Mouse (Mus musculus): ENCODE data around the gene Stk40.
A peak's percentile ranks its signal among the peaks of the same experiment; 100 is the strongest.
"Not testable (repeated sequence)": the region's sequence is repeated elsewhere in the genome, so short reads cannot be mapped to it uniquely, and the experiment has no call there.

Gene Stk40

DNA sequence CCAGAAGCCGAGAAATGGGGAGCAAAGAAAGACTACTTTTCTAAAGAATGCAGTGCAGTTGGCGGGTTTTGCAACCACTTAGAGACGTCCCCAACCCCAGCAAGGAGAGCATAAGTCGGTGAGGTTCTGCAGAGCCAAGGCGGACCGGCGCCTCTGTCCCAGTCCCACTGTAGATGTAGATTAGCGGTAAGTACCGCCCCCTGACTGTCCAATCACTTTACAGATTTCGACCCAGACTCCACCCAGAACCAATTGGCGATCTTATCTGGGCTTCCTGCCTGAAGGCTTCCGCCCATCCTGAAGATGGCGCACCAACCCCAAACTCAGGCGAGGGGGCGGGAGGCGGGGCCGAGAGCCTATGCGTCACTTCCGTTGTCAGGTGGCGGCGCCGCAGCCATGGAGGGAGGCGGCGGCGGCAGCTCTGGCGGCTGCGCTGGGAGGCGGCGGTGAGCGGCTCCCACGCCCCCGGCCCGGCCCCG, at the start of gene Stk40:
TSS of gene Stk40 (plus strand) at position 368 of the 479 bp plus-strand sequence.
- DNase-seq (ENCODE audit: low spot score) = peak; percentile 99

DNA sequence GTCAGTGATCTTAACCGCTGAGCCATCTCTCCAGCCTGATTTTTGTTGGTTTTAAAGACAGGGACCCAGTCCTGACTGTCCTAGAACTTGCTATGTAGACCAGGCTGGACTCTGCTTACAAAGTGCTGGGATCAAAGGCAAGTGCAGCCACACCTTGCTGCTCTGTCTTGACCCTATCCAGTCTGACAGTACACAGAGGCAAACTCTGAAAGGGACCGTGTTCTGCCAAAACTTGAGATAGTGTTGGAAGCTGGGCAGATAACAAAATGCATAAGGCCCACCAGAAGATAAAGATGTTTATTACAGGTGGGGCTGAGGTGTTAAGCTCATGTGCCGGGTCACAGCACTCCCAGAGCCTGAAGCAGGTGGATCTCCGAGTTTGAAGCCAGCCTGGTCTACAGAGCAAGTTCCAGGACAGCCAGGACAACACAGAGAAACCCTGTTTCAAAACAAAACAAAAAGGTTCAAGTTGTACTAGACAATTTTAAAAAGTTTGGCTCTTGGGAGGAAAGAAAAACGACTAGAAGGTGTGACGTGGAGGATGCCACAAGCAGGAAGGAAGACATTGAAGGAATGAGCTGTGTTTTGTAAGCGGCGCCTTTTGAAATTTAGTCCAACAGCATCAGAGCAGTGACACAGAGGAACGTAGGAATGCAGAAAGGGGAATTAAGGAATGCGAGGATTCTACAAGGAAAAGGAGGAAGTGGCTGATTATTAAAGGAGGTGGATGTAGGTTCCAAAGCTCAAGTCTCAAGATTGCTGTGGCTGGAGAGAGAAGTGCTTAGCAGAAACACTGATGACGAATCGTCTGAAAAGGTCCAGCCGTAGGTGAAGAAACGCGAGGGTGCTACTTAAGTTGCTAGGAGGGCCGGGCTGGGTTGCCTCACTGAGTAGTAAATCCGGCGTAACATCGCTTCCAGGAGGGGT, 46.3 kb upstream of the Stk40 start:
- no peak for DNase-seq (ENCODE audit: low spot score)

DNA sequence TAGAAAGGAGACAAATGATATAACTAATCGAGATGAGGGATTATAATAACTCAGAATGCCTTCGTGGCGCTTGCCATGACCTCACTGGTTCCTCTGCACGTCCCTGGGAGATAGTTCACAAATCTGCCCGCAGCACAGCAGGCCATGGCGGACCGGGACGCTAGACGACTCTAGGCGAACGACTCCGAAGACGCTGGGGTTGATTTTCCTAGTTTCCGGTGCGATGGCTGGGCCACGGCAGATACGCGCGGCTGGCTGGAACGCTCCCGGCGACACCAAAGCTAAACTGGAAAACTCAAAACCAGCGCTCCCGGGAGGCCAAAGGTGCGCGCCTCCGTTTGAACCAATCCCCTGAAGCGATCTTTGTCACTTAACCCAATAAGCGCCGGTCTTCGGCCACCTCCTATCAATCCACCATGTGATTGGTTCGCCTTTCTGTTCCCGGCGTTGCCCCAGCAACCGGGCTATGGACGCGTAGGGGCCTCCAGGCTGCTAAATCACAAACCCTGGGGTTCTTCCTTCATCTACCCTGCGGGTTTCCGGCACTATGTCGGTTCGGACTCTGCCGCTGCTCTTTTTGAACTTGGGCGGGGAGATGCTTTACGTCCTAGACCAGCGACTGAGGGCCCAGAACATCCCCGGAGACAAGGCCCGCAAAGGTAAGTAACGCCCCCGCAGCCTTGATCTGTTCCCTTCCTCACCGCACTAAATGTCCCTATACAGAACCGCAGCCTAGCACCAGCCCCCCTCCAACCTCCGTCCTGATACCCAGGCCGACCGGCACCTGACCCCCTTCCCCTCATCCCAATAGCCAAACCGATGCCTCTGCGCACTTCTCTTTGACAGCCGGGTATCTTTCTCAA, 45.4 kb upstream of the Stk40 start, which contains the start of gene Oscp1:
TSS of gene Oscp1 (plus strand) at position 432 of the 863 bp plus-strand sequence.
- DNase-seq (ENCODE audit: low spot score) = peak; percentile 97

DNA sequence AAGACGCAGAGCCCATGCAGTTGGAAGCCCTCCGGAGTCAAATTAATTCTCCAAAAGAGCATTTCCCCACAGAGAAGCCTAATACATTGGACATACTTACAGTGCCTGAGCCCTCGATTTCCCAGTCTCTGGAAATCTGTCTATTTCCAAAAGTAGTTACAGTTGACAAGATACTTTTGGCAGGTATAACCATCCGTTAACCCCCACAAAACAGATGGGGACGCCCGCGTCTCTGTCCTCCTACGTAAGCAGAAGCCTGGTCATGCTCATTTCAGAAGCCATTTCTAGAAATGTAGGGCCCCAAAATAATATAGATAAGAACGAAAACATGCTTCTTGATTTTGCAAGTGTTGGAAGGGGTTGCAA, 44.8 kb upstream of the Stk40 start:
- DNase-seq (ENCODE audit: low spot score) = peak; percentile 13

DNA sequence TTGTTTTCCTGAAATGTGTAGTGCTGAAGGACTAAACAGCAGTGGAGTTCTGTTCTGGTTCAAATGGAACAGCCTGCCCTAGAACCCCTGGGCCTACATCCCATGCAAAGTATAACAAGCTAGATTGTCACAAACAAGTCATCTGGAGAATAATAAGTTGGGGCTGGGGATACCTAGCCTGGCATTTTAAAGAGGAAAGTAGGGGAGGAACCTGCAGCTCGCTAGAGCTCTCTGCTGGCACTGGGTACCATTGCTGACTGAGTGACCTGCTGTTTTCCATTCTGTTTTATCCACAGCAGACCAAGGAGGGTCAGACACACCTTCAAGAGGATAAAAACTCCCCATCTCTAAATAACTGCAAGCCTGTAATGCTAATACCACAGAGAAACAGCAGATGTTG, 40.9 kb upstream of the Stk40 start:
- peak; percentile 76 for DNase-seq (ENCODE audit: low spot score)

DNA sequence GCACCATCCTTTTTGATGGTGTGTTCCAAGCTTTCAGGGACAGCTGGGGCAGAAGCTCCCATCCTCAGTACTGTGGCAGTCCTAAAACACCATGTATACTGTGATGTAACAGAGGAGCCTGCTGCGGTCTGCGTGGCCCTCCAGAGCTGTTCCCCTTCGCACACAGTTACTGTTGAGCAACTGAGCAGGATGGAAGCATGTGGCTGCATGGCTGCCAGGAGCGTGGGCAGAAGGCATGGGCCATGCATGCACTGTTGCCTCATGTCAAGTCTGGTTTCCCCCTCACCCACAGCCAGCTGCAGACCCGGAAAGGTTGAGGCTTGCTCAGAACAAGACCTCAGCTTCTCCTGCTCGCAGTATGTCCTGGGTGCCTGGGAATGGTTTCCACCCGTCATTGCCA, 38.5 kb upstream of the Stk40 start:
- DNase-seq (ENCODE audit: low spot score) = no peak

DNA sequence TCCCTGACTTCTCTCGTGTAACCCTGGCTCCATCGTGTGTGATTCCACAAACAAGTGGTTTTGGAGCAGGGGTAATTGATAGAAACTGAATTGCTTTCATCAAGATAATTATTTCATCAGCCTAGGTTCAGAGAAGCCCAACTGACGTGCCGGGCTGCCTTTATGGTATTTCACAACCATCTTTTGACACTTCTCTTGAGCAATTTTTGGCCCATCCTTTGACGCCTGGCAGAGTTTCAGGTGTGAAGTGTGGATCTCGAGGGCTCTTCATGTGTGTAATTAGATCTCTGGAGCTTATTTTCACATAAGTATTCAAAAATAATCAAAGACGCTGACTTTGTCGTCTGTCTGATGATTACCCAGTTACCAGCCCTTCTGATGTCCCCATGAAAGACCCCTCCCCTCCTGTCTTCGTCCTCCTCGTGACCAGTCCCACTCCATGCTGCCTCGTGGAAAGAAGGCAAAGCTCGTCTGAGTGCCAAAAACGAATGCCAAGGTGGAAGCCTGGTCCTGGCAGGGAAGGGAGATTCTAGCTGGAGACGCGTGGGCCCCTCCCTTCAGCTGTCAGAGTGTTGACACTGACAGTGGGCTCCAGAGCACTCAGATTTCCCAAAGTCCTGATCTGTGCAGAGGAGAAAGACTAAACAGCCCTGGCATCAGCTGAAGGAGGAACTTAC, 36.2 kb upstream of the Stk40 start:
- DNase-seq (ENCODE audit: low spot score) = no peak

DNA sequence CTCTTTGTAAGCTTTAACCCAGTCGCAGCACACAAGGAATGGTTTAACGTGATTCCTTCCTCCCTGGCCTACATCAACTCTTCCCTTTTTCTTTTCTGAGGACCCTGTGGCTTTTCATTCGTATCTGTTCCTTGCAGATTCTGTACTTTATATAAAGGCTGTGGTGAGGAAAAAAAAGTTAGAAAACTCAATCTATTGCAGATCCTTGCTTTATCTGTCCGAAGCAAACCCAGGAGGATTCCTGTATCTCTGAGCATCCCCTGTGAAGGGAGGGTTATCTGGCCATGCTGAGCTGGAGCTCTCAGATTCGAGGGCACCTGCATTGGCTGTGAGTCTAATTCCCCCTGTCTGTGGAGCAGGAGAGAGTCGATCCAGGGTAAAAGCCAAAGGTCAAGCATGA, 34.9 kb upstream of the Stk40 start:
- no peak for DNase-seq (ENCODE audit: low spot score)

DNA sequence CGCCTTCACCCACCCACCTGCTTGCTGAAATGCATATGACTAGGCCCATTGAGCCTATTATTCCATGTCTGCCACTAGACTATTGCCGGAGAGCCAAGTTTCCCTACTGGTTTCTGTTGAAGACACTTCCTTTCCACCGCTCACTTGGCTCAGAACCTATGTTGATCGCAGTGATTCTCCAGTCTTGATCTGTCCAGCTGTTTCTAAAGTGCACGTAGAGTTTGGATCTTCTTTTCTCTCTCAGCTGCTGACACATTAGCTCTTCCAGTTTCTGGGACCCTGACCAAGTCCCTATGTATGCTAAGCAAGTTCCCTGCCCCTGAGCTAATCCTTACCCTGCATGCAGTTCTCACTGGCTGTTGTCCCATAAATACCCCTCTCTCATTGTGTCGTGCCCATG, 25.9 kb upstream of the Stk40 start:
- DNase-seq (ENCODE audit: low spot score) = no peak

DNA sequence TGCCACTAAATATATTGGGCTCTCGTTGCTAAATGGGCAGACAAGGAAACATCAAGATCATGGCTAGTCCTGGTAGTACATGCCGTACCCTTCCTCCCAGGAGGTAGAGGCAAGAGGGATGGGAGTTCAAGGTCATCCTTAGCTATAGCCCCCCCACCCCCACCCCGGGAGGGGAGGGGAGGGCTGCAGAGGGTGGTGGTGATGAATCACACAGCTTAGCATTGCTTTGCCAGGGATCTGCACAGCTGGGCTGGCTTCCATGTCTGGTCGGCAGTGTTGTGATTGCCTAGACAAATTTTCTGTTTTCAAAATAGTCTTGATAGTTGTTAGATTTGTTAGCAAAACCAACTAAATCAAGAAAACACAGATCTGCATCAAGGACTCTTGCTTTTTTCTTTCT, 24.5 kb upstream of the Stk40 start:
- no peak for DNase-seq (ENCODE audit: low spot score)

DNA sequence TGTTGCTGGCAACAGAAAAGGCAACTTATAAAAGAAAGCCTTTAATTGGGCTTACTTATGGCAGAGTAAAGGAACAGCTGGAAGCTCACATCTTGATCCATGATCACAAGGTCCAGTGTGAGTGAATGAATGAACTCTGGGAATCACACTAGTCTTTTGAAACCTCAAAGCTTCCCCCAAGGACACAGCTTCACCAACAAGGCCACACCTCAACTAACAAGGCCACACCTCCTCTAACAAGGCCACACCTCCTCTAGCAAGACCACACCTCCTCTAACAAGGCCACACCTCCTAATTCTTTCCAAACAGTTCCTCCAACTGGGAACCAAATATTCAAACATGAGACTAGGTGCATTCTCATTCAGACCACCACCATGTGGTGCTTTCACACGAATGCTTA, 22.2 kb upstream of the Stk40 start:
- no peak for DNase-seq (ENCODE audit: low spot score)

DNA sequence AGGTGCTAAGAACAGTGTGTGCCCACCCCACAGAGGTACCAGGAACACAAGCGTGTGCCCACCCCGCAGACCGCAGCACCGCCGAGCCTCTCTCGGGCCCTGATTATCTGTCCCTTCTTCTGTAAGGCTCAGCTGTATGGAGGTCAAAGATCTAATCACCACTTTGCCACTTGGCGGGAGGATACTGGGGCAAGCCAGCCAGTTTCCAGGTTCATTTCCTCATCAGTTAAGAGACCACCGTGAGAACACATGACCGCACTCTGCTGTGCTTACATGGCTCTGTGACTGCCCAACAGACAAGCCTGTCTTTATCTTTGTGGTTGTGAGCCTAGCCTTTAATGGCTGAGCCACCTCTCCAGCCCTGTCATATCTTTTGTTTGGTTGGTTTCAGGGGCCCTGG, 20.7 kb upstream of the Stk40 start:
- no peak for DNase-seq (ENCODE audit: low spot score)

DNA sequence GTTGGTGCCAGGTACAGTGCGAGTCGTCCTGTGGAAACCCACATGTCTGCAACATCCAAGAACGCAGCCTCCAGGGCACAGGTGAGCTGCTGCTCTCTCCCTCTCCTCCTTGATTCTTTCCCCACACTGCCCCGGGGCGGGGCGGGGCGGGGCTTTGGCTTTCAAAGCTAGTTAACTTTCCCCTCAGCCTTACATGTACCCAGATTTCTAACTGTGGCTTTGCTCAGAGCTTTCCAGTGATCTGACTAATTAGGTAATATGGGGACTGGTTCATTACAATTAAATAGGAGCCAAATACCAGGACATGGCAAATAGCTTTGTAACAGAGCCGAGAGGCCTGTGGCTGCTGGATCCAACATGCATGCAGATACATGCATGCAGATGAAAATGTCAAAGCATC, 19.4 kb upstream of the Stk40 start:
- no peak for DNase-seq (ENCODE audit: low spot score)

DNA sequence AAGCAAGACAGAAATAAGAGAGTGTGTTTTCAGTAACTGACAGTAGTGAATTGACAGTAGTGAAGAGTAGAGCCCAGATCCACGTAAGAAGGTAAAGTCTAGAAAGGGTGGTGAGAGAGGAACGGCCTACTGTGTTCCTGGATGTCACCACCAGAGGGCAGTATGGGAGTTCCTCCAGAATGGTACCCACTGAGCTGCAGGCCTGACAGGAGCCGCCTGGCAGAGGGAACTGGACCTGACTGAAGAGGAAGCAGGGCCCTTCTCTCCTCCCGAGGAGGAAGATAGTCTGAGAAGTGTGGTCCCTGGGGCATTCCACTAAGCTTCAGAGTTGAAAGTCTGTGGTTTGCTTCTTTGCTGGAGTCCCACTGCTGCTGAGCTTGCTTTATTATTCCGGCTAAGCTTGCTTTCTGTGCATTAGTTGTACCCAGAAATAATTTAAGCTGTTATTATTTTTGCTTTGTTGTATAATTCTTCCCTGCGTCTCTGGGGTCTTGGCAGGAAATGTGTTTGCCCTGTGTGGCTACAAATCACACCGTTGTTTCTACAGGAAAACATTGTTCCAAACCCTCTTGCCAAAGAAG, 17.7 kb upstream of the Stk40 start:
- DNase-seq (ENCODE audit: low spot score) = peak; percentile 95

DNA sequence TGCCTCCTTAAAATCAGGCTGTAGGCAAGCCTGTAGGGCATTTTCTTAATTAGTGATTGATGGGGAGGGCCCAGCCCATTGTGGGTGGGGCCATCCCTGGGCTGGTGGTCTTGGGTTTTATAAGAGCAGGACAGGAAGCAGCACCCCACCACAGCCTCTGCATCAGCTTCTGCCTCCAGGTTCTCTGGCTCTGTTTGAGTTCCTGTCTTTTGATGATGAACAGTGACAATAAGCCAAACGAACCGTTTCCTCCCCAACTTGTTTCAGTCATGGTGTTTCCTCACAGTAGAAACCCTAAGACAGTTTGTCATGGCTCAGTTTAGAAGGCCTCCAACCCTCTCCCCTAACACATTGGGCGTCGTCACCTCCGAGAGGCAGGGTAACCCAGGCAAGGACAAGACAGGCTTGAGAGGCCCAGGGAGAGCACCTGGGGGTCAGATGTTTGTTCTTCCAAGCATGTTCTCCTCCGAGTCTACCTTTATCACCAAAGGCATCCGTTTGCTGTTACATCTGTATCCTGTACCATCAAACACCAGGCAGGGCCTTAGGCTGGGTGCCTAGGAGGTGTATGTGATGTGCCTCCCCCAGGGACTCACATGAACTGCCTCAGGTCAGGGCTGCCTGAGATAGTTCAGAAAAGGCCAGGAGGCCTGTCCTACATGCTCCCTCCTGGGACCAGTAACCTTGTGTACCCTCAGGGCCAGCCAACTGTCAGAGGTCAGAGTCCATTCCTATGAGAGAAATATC, 13.5 kb upstream of the Stk40 start:
- no peak for DNase-seq (ENCODE audit: low spot score)

DNA sequence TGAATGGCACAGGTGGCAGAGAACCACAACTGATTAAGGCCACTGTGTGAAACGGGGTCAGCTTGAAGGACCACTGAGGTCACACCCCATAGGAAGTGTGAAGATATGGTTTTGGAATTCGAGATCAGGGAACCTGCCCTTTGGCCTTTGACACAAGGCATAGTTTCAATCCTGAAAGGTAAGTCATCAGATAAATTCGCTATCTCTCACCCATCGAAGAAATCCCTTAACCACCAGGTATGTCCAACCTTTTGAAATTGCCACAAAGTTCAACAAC, 13.0 kb upstream of the Stk40 start:
- no peak for DNase-seq (ENCODE audit: low spot score)

DNA sequence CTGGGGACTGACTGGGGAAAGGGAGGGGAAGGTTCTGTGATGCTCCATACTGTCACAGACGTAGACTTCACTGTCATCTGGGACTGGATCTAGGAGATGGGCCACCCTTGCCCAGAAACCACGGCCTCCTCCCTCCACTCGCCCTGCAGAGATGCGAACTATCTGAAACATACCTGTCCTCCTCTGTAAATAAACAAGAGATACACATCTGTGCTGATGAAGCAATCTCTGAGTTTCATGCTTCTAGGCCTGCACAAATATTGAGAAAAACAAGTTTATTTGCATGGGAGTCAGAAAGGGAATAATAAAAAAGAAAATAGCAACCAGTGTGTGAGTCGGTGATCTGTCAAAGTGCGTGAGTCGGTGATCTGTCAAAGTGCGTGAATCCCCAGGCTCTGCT, 11.9 kb upstream of the Stk40 start:
- no peak for DNase-seq (ENCODE audit: low spot score)

DNA sequence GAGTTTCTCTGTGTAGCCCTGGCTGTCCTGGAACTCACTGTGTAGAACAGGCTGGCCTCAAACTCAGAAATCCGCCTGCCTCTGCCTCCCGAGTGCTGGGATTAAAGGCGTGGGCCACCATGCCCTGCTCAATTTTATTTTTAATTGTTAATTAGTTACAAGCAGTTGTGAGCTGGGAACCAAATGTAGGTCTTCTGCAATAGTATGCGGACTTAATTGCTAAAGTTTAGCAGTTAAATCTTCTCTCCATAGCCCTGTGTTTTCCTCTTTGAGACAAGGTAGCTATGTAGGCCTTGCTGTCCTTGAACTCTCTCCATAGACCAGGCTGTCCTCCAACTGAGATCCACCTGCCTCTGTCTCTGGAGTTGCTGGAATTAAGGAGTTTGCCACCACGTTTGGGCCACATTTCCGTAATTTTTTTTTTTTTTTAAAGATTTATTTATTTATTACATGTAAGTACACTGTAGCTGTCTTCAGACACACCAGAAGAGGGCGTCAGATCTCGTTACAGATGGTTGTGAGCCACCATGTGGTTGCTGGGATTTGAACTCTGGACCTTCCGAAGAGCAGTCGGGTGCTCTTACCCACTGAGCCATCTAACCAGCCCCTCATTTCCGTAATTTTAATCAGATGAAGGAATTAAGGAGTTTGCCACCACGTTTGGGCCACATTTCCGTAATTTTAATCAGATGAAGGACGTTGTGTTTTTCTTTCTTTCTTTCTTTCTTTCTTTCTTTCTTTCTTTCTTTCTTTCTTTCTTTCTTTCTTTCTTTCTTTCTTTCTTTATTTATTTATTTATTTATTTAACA, 7.9 kb upstream of the Stk40 start:
- DNase-seq (ENCODE audit: low spot score) = not testable (repeated sequence)

DNA sequence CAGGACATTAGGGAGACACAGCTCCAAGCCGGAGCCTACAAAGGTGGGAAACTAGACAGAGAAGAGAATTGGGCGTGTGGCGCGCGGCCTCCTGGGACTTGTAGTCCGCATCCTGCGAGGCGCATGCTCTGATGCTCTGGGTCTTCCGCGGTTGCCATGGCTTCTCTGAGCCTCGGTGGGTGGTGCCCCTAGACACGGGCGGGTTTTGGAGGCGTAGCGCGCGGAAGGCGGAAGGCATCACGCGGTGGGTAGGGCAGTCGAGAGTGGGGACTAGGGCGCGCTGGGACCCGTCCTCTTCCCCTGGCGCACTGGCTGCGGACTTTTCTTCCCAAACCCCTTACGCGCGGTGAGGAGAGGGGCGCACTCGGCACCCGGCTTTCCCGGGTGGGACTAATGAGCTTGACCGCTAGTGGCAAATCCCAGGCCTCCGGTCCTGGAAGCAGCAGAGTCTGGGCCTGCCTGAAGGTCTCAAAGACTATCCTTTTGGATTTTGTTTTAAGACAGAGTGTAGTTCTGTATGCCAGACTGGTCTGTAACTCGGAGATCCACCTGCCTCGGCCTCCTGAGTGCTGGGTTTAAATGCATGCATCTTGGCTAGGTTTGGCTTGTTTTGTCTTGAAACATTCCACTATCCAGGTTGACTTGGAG, 7.2 kb upstream of the Stk40 start, which contains the start of gene Lsm10:
TSS of gene Lsm10 (plus strand) at position 160 of the 648 bp plus-strand sequence.
- peak; percentile 96 for DNase-seq (ENCODE audit: low spot score)

DNA sequence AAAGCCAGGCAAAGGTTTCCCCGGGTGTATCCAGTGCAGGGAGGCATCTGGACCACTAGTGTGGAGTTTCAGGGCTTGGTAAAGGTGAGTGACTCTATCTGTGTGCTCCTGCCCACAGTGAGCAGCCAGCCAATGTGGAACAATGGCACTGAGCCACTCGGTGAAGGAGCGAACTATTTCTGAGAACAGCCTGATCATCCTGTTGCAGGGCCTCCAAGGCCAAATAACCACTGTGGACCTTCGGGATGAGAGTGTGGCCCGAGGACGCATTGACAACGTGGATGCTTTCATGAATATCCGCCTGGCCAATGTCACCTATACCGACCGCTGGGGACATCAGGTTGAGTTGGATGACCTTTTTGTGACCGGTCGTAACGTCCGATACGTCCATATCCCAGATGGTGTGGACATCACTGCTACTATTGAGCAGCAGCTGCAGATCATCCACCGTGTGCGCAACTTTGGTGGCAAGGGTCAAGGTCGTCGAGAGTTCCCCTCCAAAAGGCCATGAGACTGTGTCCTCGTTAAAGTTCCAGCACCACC, 6.0 kb upstream of the Stk40 start:
- DNase-seq (ENCODE audit: low spot score) = no peak

Measured in retina, embryonic 14.5 days (tissue).